Mouse (Mus musculus): ENCODE measurements at regions not wholly inside any gene's neighbourhood (a gene's known extent, or its start where the extent isn't known, plus 50 kb on each side); places are given as distances from the start of the nearest gene placed in this dataset.

GRCm38 (mm10) chr13:114643521-114643920 lies 174.5 kb upstream of the Mocs2 start:
- Histone ChIP-seq H3K27ac (ENCODE audit: low read depth, low read length) (no peak overlapping the region), H3K9me3 (ENCODE audit: control insufficient read depth, low read length) (no peaks in the 10 kb centered on the region), H3K36me3 (ENCODE audit: control insufficient read depth, insufficient read depth, low read length) (no peaks in the 10 kb centered on the region), H3K27me3 (ENCODE audit: control insufficient read depth, insufficient read depth, low read length) (no peaks in the 10 kb centered on the region), H3K4me2 (ENCODE audit: low read depth) (no peak overlapping the region), H3K4me3 (ENCODE audit: low read depth, low read length) (no peak overlapping the region), H3K4me1 (ENCODE audit: control insufficient read depth, insufficient read depth, low read length) (no peaks in the 10 kb centered on the region; the same call in 1 of the 2 replicates), H3K9ac (ENCODE audit: low read length) (no peak overlapping the region)
- DNase-seq (ENCODE audit: low spot score) = no peak
- WGBS = 44% methylated on average over 11 of the region's 11 CpGs
- no peak for ATAC-seq (ENCODE audit: insufficient read depth, low FRiP score, low TSS enrichment)

- no peaks in the 10 kb centered on the region for H3K4me1 ChIP-seq (ENCODE audit: control insufficient read depth, insufficient read depth, low read length)
- WGBS = 91% methylated on average over 7 of the region's 7 CpGs
- no peak overlapping the region for H3K4me2 ChIP-seq (ENCODE audit: low read depth)
- H3K9me3 ChIP-seq (ENCODE audit: control insufficient read depth, low read length) = no peaks in the 10 kb centered on the region
- no peak overlapping the region for H3K27ac ChIP-seq (ENCODE audit: low read depth, low read length)
- H3K9ac ChIP-seq (ENCODE audit: low read length) = no peak overlapping the region
- DNase-seq (ENCODE audit: low spot score) (no peak), ATAC-seq (ENCODE audit: insufficient read depth, low FRiP score, low TSS enrichment) (no peak)
- H3K4me3 ChIP-seq (ENCODE audit: low read depth, low read length) = no peak overlapping the region
- no peaks in the 10 kb centered on the region for H3K36me3 ChIP-seq (ENCODE audit: control insufficient read depth, insufficient read depth, low read length)
- no peaks in the 10 kb centered on the region for H3K27me3 ChIP-seq (ENCODE audit: control insufficient read depth, insufficient read depth, low read length)
Observed at GRCm38 (mm10) chr13:114654267-114654666, 163.8 kb upstream of the Mocs2 start.

GRCm38 (mm10) chr13:114654953-114655586 lies 163.0 kb upstream of the Mocs2 start:
- Histone ChIP-seq H3K4me3 (ENCODE audit: low read depth, low read length) (no peak overlapping the region), H3K4me2 (ENCODE audit: low read depth) (no peak overlapping the region), H3K27ac (ENCODE audit: low read depth, low read length) (no peak overlapping the region), H3K9me3 (ENCODE audit: control insufficient read depth, low read length) (no peaks in the 10 kb centered on the region), H3K27me3 (ENCODE audit: control insufficient read depth, insufficient read depth, low read length) (no peaks in the 10 kb centered on the region), H3K9ac (ENCODE audit: low read length) (no peak overlapping the region), H3K36me3 (ENCODE audit: control insufficient read depth, insufficient read depth, low read length) (no peaks in the 10 kb centered on the region), H3K4me1 (ENCODE audit: control insufficient read depth, insufficient read depth, low read length) (no peaks in the 10 kb centered on the region)
- WGBS = 89% methylated on average over 4 of the region's 4 CpGs
- DNase-seq (ENCODE audit: low spot score) = no peak
- ATAC-seq (ENCODE audit: insufficient read depth, low FRiP score, low TSS enrichment) = no peak

- ATAC-seq (ENCODE audit: insufficient read depth, low FRiP score, low TSS enrichment) (no peak), DNase-seq (ENCODE audit: low spot score) (no peak)
- no peak overlapping the region for H3K4me3 ChIP-seq (ENCODE audit: low read depth, low read length)
- H3K36me3 ChIP-seq (ENCODE audit: control insufficient read depth, insufficient read depth, low read length) = no peaks in the 10 kb centered on the region
- no peaks in the 10 kb centered on the region for H3K27me3 ChIP-seq (ENCODE audit: control insufficient read depth, insufficient read depth, low read length)
- H3K4me2 ChIP-seq (ENCODE audit: low read depth) = no peak overlapping the region
- H3K27ac ChIP-seq (ENCODE audit: low read depth, low read length) = no peak overlapping the region
- no peaks in the 10 kb centered on the region for H3K4me1 ChIP-seq (ENCODE audit: control insufficient read depth, insufficient read depth, low read length)
- no peaks in the 10 kb centered on the region for H3K9me3 ChIP-seq (ENCODE audit: control insufficient read depth, low read length)
- H3K9ac ChIP-seq (ENCODE audit: low read length) = no peak overlapping the region
Observed at GRCm38 (mm10) chr13:114672411-114672810, 145.6 kb upstream of the Mocs2 start.

GRCm38 (mm10) chr13:114679703-114680378 lies 138.2 kb upstream of the Mocs2 start:
- 82% methylated on average over 5 of the region's 5 CpGs for WGBS
- H3K4me1 ChIP-seq (ENCODE audit: control insufficient read depth, insufficient read depth, low read length) = no peaks in the 10 kb centered on the region
- ATAC-seq (ENCODE audit: insufficient read depth, low FRiP score, low TSS enrichment) = no peak
- no peaks in the 10 kb centered on the region for H3K36me3 ChIP-seq (ENCODE audit: control insufficient read depth, insufficient read depth, low read length)
- no peak overlapping the region for H3K9ac ChIP-seq (ENCODE audit: low read length)
- DNase-seq (ENCODE audit: low spot score) = no peak
- no peaks in the 10 kb centered on the region for H3K9me3 ChIP-seq (ENCODE audit: control insufficient read depth, low read length)
- no peaks in the 10 kb centered on the region for H3K27me3 ChIP-seq (ENCODE audit: control insufficient read depth, insufficient read depth, low read length)
- H3K4me3 ChIP-seq (ENCODE audit: low read depth, low read length) = no peak overlapping the region
- no peak overlapping the region for H3K4me2 ChIP-seq (ENCODE audit: low read depth)
- no peak overlapping the region for H3K27ac ChIP-seq (ENCODE audit: low read depth, low read length)

- Histone ChIP-seq H3K4me1 (ENCODE audit: control insufficient read depth, insufficient read depth, low read length) (no peaks in the 10 kb centered on the region), H3K9ac (ENCODE audit: low read length) (no peak overlapping the region), H3K27ac (ENCODE audit: low read depth, low read length) (no peak overlapping the region), H3K9me3 (ENCODE audit: control insufficient read depth, low read length) (no peaks in the 10 kb centered on the region), H3K36me3 (ENCODE audit: control insufficient read depth, insufficient read depth, low read length) (no peaks in the 10 kb centered on the region), H3K27me3 (ENCODE audit: control insufficient read depth, insufficient read depth, low read length) (no peaks in the 10 kb centered on the region), H3K4me3 (ENCODE audit: low read depth, low read length) (no peak overlapping the region), H3K4me2 (ENCODE audit: low read depth) (no peak overlapping the region)
- 66% methylated on average over 9 of the region's 9 CpGs for WGBS
- no peak for ATAC-seq (ENCODE audit: insufficient read depth, low FRiP score, low TSS enrichment)
- no peak for DNase-seq (ENCODE audit: low spot score)
Observed at GRCm38 (mm10) chr13:114680379-114680733, 137.7 kb upstream of the Mocs2 start.

- DNase-seq (ENCODE audit: low spot score) = no peak
- H3K4me2 ChIP-seq (ENCODE audit: low read depth) = no peak overlapping the region
- no peak overlapping the region for H3K27ac ChIP-seq (ENCODE audit: low read depth, low read length)
- H3K36me3 ChIP-seq (ENCODE audit: control insufficient read depth, insufficient read depth, low read length) = no peaks in the 10 kb centered on the region
- no peak for ATAC-seq (ENCODE audit: insufficient read depth, low FRiP score, low TSS enrichment)
- no peaks in the 10 kb centered on the region for H3K27me3 ChIP-seq (ENCODE audit: control insufficient read depth, insufficient read depth, low read length)
- H3K4me1 ChIP-seq (ENCODE audit: control insufficient read depth, insufficient read depth, low read length) = no peaks in the 10 kb centered on the region
- WGBS = 80% methylated on average over 4 of the region's 4 CpGs
- H3K9me3 ChIP-seq (ENCODE audit: control insufficient read depth, low read length) = no peaks in the 10 kb centered on the region
- H3K4me3 ChIP-seq (ENCODE audit: low read depth, low read length) = no peak overlapping the region
- H3K9ac ChIP-seq (ENCODE audit: low read length) = no peak overlapping the region
Observed at GRCm38 (mm10) chr13:114681196-114681595, 136.8 kb upstream of the Mocs2 start.

- H3K4me3 ChIP-seq (ENCODE audit: low read depth, low read length) = no peak overlapping the region
- 81% methylated on average over 4 of the region's 4 CpGs for WGBS
- no peak for ATAC-seq (ENCODE audit: insufficient read depth, low FRiP score, low TSS enrichment)
Observed at GRCm38 (mm10) chr13:114681887-114682286, 136.1 kb upstream of the Mocs2 start.

GRCm38 (mm10) chr13:114682891-114683290 lies 135.1 kb upstream of the Mocs2 start:
- no peaks in the 10 kb centered on the region for H3K4me1 ChIP-seq (ENCODE audit: control insufficient read depth, insufficient read depth, low read length)
- no peak for ATAC-seq (ENCODE audit: insufficient read depth, low FRiP score, low TSS enrichment)
- no peaks in the 10 kb centered on the region for H3K9me3 ChIP-seq (ENCODE audit: control insufficient read depth, low read length)
- no peak overlapping the region for H3K4me2 ChIP-seq (ENCODE audit: low read depth)
- no peaks in the 10 kb centered on the region for H3K36me3 ChIP-seq (ENCODE audit: control insufficient read depth, insufficient read depth, low read length)
- 95% methylated on average over 5 of the region's 5 CpGs for WGBS
- no peak overlapping the region for H3K27ac ChIP-seq (ENCODE audit: low read depth, low read length)
- no peak overlapping the region for H3K9ac ChIP-seq (ENCODE audit: low read length)
- no peaks in the 10 kb centered on the region for H3K27me3 ChIP-seq (ENCODE audit: control insufficient read depth, insufficient read depth, low read length)
- H3K4me3 ChIP-seq (ENCODE audit: low read depth, low read length) = no peak overlapping the region
- no peak for DNase-seq (ENCODE audit: low spot score)

More at GRCm38 (mm10) chr13:114681887-114682286, 136.1 kb upstream of the Mocs2 start:
- H3K27me3 ChIP-seq (ENCODE audit: control insufficient read depth, insufficient read depth, low read length) = no peaks in the 10 kb centered on the region
- H3K36me3 ChIP-seq (ENCODE audit: control insufficient read depth, insufficient read depth, low read length) = no peaks in the 10 kb centered on the region
- H3K9me3 ChIP-seq (ENCODE audit: control insufficient read depth, low read length) = no peaks in the 10 kb centered on the region
- no peak overlapping the region for H3K9ac ChIP-seq (ENCODE audit: low read length)
- DNase-seq (ENCODE audit: low spot score) = no peak
- no peak overlapping the region for H3K4me2 ChIP-seq (ENCODE audit: low read depth)
- no peak overlapping the region for H3K27ac ChIP-seq (ENCODE audit: low read depth, low read length)
- H3K4me1 ChIP-seq (ENCODE audit: control insufficient read depth, insufficient read depth, low read length) = no peaks in the 10 kb centered on the region

Measured in neural tube, embryonic 11.5 days (tissue).